ENCODE assay signal across 18 mouse cellular contexts in genomic region chr14:35884658-35885273, GRCm38 (mm10).
A peak's percentile ranks its signal among the peaks of the same experiment; 100 is the strongest.
DNase-seq lines count a peak whose midpoint lies in the region; ATAC-seq lines count a peak whose summit lies in the region.
"Had no signal": no experiment of that assay in that cellular context is flagged by ENCODE, and none has a peak within 500 bp of the region (broad histone marks: within the 10 kb centered on the region; RNA-seq: fewer than 3 reads in every experiment).

No protein-coding gene starts in this region.

- no peak overlapping the region for H3K4me2 ChIP-seq in hindbrain, embryonic 14.5 days (replicated peaks)
- no peak overlapping the region for H3K4me2 ChIP-seq in hindbrain, embryonic 12.5 days (replicated peaks)
- H3K4me2 ChIP-seq: liver, embryonic 11.5 days; midbrain, embryonic 11.5 days had no signal

- H3K27ac ChIP-seq in hindbrain, embryonic 14.5 days, result no peak overlapping the region
- H3K27ac ChIP-seq in hindbrain, embryonic 12.5 days, result no peak overlapping the region
- H3K27ac ChIP-seq: limb, embryonic 10.5 days; macrophage had no signal

- no peaks in the 10 kb centered on the region for H3K36me3 ChIP-seq in hindbrain, embryonic 14.5 days (replicated peaks; ENCODE audit: control insufficient read depth, insufficient read depth)
- no peaks in the 10 kb centered on the region for H3K36me3 ChIP-seq in hindbrain, embryonic 12.5 days
- H3K36me3 ChIP-seq: G1E; limb, embryonic 10.5 days had no signal

- ATAC-seq in frontal cortex, adult (ENCODE audit: low TSS enrichment), result no peak
- ATAC-seq in hindbrain, embryonic 14.5 days (ENCODE audit: low FRiP score), result no peak; the same call in 1 of the 2 replicates
- no peak for ATAC-seq in hindbrain, embryonic 12.5 days (ENCODE audit: low FRiP score)
- ATAC-seq: CD4-positive, CD25-positive, alpha-beta regulatory T cell, adult 4 months had no signal

- no peak overlapping the region for H3K9ac ChIP-seq in hindbrain, embryonic 14.5 days
- H3K9ac ChIP-seq in hindbrain, embryonic 12.5 days, result no peak overlapping the region

- no peaks in the 10 kb centered on the region for H3K4me1 ChIP-seq in hindbrain, embryonic 14.5 days (replicated peaks; ENCODE audit: control insufficient read depth, insufficient read depth, low read length)
- no peaks in the 10 kb centered on the region for H3K4me1 ChIP-seq in hindbrain, embryonic 12.5 days
- H3K4me1 ChIP-seq: limb, embryonic 10.5 days had no signal

- peak; percentile 77 to 82 for DNase-seq in cerebellum, postnatal 10 days
- no peak for DNase-seq in cerebellum, adult 11 months
- peak; percentile 0 to 18 for DNase-seq in frontal cortex, postnatal 36 days (ENCODE audit: low spot score in 2 of 2)
- DNase-seq in hindbrain, embryonic 14.5 days (ENCODE audit: low spot score), result peak; percentile 42
- DNase-seq in right cerebral cortex, adult 18-20 months, result peak; percentile 2
- DNase-seq in right cerebral cortex, postnatal 25 days, result no peak
- DNase-seq: adrenal gland, postnatal 36 days; cerebellum, postnatal 25 days; lung, adult 2 months; thymus, postnatal 25 days had no signal

- no peaks in the 10 kb centered on the region for H3K27me3 ChIP-seq in hindbrain, embryonic 14.5 days (ENCODE audit: control insufficient read depth, insufficient read depth, low read length)
- no peaks in the 10 kb centered on the region for H3K27me3 ChIP-seq in hindbrain, embryonic 12.5 days

- H3K9me3 ChIP-seq in hindbrain, embryonic 14.5 days (ENCODE audit: control insufficient read depth, low read length), result no peaks in the 10 kb centered on the region
- no peaks in the 10 kb centered on the region for H3K9me3 ChIP-seq in hindbrain, embryonic 12.5 days (replicated peaks)
- H3K9me3 ChIP-seq: G1E; limb, embryonic 10.5 days had no signal

- 91% methylated on average over 6 of the region's 6 CpGs for WGBS in hindbrain, embryonic 14.5 days
- 91% methylated on average over 6 of the region's 6 CpGs for WGBS in hindbrain, embryonic 12.5 days

- H3K4me3 ChIP-seq in hindbrain, embryonic 14.5 days (replicated peaks; ENCODE audit: low read length), result no peak overlapping the region
- no peak overlapping the region for H3K4me3 ChIP-seq in hindbrain, embryonic 12.5 days
- H3K4me3 ChIP-seq: limb, embryonic 10.5 days had no signal

Comparison
In these comparisons a context has a peak if more than half of its experiments do, and no peak if none do; other contexts are left out.
1. DNase-seq: peak in cerebellum, postnatal 10 days (2 of 2), frontal cortex, postnatal 36 days (2 of 2), hindbrain, embryonic 14.5 days (single experiment) and right cerebral cortex, adult 18-20 months (single experiment); none in cerebellum, adult 11 months (single experiment) and right cerebral cortex, postnatal 25 days (single experiment).